Mouse (Mus musculus) midbrain, postnatal 0 days (tissue): ENCODE results near the gene Slc44a5. TPM values are rescaled to one million over a fixed set of nuclear protein-coding genes. Genes with fewer than 3 reads are reported as not detected.

Experiments used
- ATAC-seq: fragments of 200-750 bp; cut with Nextera tagmentation; 2 replicates; pipeline ENCODE4 v1.8.0; 2017; ENCODE audit warnings: moderate number of reproducible peaks, mild to moderate bottlenecking, moderate TSS enrichment, moderate library complexity; ENCODE audit not compliant: low FRiP score
- DNase-seq: peaks from one replicate; pipeline ENCODE4 v3.0.0-alpha.2; 2015; ENCODE audit warnings: low spot score
- H3K27ac ChIP-seq: fragments of 300-500 bp; sonication (generic); 2 replicates; pipeline ENCODE4 v1.5.1; 2014; ENCODE audit warnings: low read depth, mild to moderate bottlenecking, low read length, mixed read lengths
- H3K27me3 ChIP-seq: fragments of 300-500 bp; sonication (generic); 2 replicates; pipeline ENCODE4 v1.6.1; 2014; ENCODE audit warnings: low read length, control low read depth, mixed read lengths; ENCODE audit not compliant: insufficient read depth
- H3K36me3 ChIP-seq: fragments of 300-500 bp; sonication (generic); 2 replicates; pipeline ENCODE4 v1.6.1; 2014; ENCODE audit warnings: low read length, control low read depth, mixed read lengths; ENCODE audit not compliant: insufficient read depth
- H3K4me1 ChIP-seq: fragments of 300-500 bp; sonication (generic); 2 replicates; pipeline ENCODE4 v1.6.1; 2014; ENCODE audit warnings: mild to moderate bottlenecking, control low read depth, antibody characterized with exemption, low read length, mixed read lengths; ENCODE audit not compliant: insufficient read depth
- H3K4me2 ChIP-seq: fragments of 300-500 bp; sonication (generic); 2 replicates; pipeline ENCODE4 v1.6.1; 2014; ENCODE audit warnings: low read depth, mild to moderate bottlenecking, low read length, mixed read lengths; ENCODE audit not compliant: poor library complexity, severe bottlenecking
- H3K4me3 ChIP-seq: fragments of 300-500 bp; sonication (generic); 2 replicates; pipeline ENCODE4 v1.5.1; 2014; ENCODE audit warnings: low read depth, mild to moderate bottlenecking, low read length, moderate library complexity
- H3K9ac ChIP-seq: fragments of 300-500 bp; sonication (generic); replicated peaks from 2 replicates; pipeline ENCODE4 v1.6.1; 2014; ENCODE audit warnings: mild to moderate bottlenecking, low read length, moderate library complexity, mixed read lengths; ENCODE audit not compliant: poor library complexity, severe bottlenecking
- H3K9me3 ChIP-seq: fragments of 300-500 bp; sonication (generic); 2 replicates; pipeline ENCODE4 v1.6.1; 2016; ENCODE audit warnings: low read length, control low read depth
- CTCF ChIP-seq: IDR thresholded peaks from 2 replicates; pipeline ENCODE4 v1.5.1; 2016; ENCODE audit warnings: antibody characterized with exemption, mild to moderate bottlenecking
- WGBS: fragments of 180-500 bp; shearing (Covaris S2); extraction: QIAGEN DNeasy Blood & Tissue Kit; methylation state at CpG from one replicate; pipeline ENCODE4 v1.1.7; 2014; 5-methylcytosine and 5-hydroxymethylcytosine counted together
- polyA plus RNA-seq: library from polyadenylated mRNA; unstranded; fragments of >200 nt; fragmentation: Nextera tagmentation; extraction: Ambion mirVana; gene quantifications from 2 replicates; pipeline ENCODE4 v1.2.1, GENCODE M21; 2015
- total RNA-seq: library from RNA; depleted of rRNA; stranded (reverse); fragments of >200 nt; gene quantifications from 2 replicates; pipeline ENCODE4 v1.2.3, GENCODE M21; 2014

Slc44a5 gene
- total and polyA plus RNA-seq, 2 experiments from 2014 or later = 6.3 to 27.3 TPM

- WGBS = 74% methylated on average over 4 of the region's 4 CpGs
- no peak overlapping the region for H3K9ac ChIP-seq
- ATAC-seq = no peak
- H3K4me3 ChIP-seq = no peak overlapping the region
- no peak for DNase-seq
- H3K4me2 ChIP-seq = no peak overlapping the region
- no peaks in the 10 kb centered on the region for H3K4me1 ChIP-seq
- no peaks in the 10 kb centered on the region for H3K9me3 ChIP-seq
- H3K36me3 ChIP-seq = no peaks in the 10 kb centered on the region
- no peaks in the 10 kb centered on the region for H3K27me3 ChIP-seq
- no peak for TF ChIP-seq CTCF
- no peak overlapping the region for H3K27ac ChIP-seq
Observed at GRCm38 (mm10) chr3:153947271-153947670, 26.0 kb upstream of the Slc44a5 start.

- no peak overlapping the region for H3K4me3 ChIP-seq
- WGBS = 82% methylated on average over 2 of the region's 2 CpGs
Observed at GRCm38 (mm10) chr3:153948176-153948575, 25.1 kb upstream of the Slc44a5 start.

GRCm38 (mm10) chr3:153957916-153958315 lies 15.3 kb upstream of the Slc44a5 start:
- DNase-seq (no peak), ATAC-seq (no peak)
- Histone ChIP-seq H3K27ac (no peak overlapping the region), H3K4me1 (no peaks in the 10 kb centered on the region), H3K4me2 (no peak overlapping the region), H3K9me3 (no peaks in the 10 kb centered on the region), H3K9ac (no peak overlapping the region), H3K27me3 (no peaks in the 10 kb centered on the region), H3K4me3 (no peak overlapping the region), H3K36me3 (no peaks in the 10 kb centered on the region)
- TF ChIP-seq CTCF = no peak
- 88% methylated on average over 5 of the region's 5 CpGs for WGBS

More at GRCm38 (mm10) chr3:153948176-153948575, 25.1 kb upstream of the Slc44a5 start:
- Histone ChIP-seq H3K4me2 (no peak overlapping the region), H3K27ac (no peak overlapping the region), H3K9ac (no peak overlapping the region), H3K27me3 (no peaks in the 10 kb centered on the region), H3K9me3 (no peaks in the 10 kb centered on the region), H3K4me1 (no peaks in the 10 kb centered on the region), H3K36me3 (no peaks in the 10 kb centered on the region)
- no peak for TF ChIP-seq CTCF
- no peak for ATAC-seq
- no peak for DNase-seq

- peak; percentile 69 for DNase-seq
- peak; percentile 97 for TF ChIP-seq CTCF
Observed at GRCm38 (mm10) chr3:153959035-153959730, 14.1 kb upstream of the Slc44a5 start.

GRCm38 (mm10) chr3:153959731-153960207 lies 13.5 kb upstream of the Slc44a5 start:
- no peaks in the 10 kb centered on the region for H3K9me3 ChIP-seq
- DNase-seq = no peak
- no peak overlapping the region for H3K27ac ChIP-seq
- no peak overlapping the region for H3K4me3 ChIP-seq
- H3K36me3 ChIP-seq = no peaks in the 10 kb centered on the region
- no peak for TF ChIP-seq CTCF
- 81% methylated on average over 9 of the region's 9 CpGs for WGBS
- no peak for ATAC-seq
- H3K4me2 ChIP-seq = no peak overlapping the region
- no peaks in the 10 kb centered on the region for H3K27me3 ChIP-seq
- H3K9ac ChIP-seq = no peak overlapping the region
- no peaks in the 10 kb centered on the region for H3K4me1 ChIP-seq

More at GRCm38 (mm10) chr3:153959035-153959730, 14.1 kb upstream of the Slc44a5 start:
- Histone ChIP-seq H3K9ac (no peak overlapping the region), H3K9me3 (no peaks in the 10 kb centered on the region), H3K4me2 (no peak overlapping the region), H3K27ac (no peak overlapping the region), H3K4me3 (no peak overlapping the region), H3K27me3 (no peaks in the 10 kb centered on the region), H3K36me3 (no peaks in the 10 kb centered on the region), H3K4me1 (no peaks in the 10 kb centered on the region)
- WGBS = 95% methylated on average over 1 of the region's 1 CpGs
- peak; percentile 54; the same call in 1 of the 2 replicates for ATAC-seq

- DNase-seq (no peak), ATAC-seq (no peak)
Observed at GRCm38 (mm10) chr3:153960884-153961283, 12.4 kb upstream of the Slc44a5 start.

More at GRCm38 (mm10) chr3:153960884-153961283, 12.4 kb upstream of the Slc44a5 start:
- TF ChIP-seq CTCF = no peak
- H3K36me3 ChIP-seq = no peaks in the 10 kb centered on the region
- H3K27me3 ChIP-seq = no peaks in the 10 kb centered on the region
- no peak overlapping the region for H3K27ac ChIP-seq
- H3K9ac ChIP-seq = no peak overlapping the region
- no peaks in the 10 kb centered on the region for H3K9me3 ChIP-seq
- no peak overlapping the region for H3K4me3 ChIP-seq
- H3K4me1 ChIP-seq = no peaks in the 10 kb centered on the region
- WGBS = 66% methylated on average over 2 of the region's 2 CpGs
- H3K4me2 ChIP-seq = no peak overlapping the region
